Comparison of ENCODE assay signal across 12 mouse cellular contexts in genomic region chr5:125069916-125070315, GRCm38 (mm10).
DNase-seq lines count a peak whose midpoint lies in the region; ATAC-seq and TF ChIP-seq lines count a peak whose summit lies in the region.
"Had no signal": no experiment of that assay in that cellular context is flagged by ENCODE, and none has a peak within 500 bp of the region (broad histone marks: within the 10 kb centered on the region; RNA-seq: fewer than 3 reads in every experiment).

No protein-coding gene starts in this region.

- no peak for ATAC-seq in lung, embryonic 16.5 days (ENCODE audit: low read depth)
- ATAC-seq in hindbrain, postnatal 0 days, result peak; percentile 21; the same call in 1 of the 2 replicates
- ATAC-seq in stomach, embryonic 14.5 days (ENCODE audit: insufficient number of reproducible peaks, insufficient read depth, low FRiP score, low read depth), result no peak
- ATAC-seq: inflammation-experienced regulatory T-cells, adult 6 months had no signal

- peaks cover 58% of the 10 kb centered on the region for H3K4me1 ChIP-seq in lung, embryonic 16.5 days (replicated peaks; ENCODE audit: control insufficient read depth, insufficient read depth, low read length)
- peaks cover 26% of the 10 kb centered on the region for H3K4me1 ChIP-seq in lung, adult 2 months (ENCODE audit: control insufficient read depth, insufficient read depth, low read length)
- H3K4me1 ChIP-seq in hindbrain, postnatal 0 days (ENCODE audit: insufficient read depth, low read length), result peaks cover 9% of the 10 kb centered on the region
- peaks cover 52% of the 10 kb centered on the region for H3K4me1 ChIP-seq in stomach, embryonic 14.5 days (ENCODE audit: control insufficient read depth, insufficient read depth, low read length)

- no peaks in the 10 kb centered on the region for H3K9me3 ChIP-seq in lung, embryonic 16.5 days (ENCODE audit: control insufficient read depth, low read length)
- no peaks in the 10 kb centered on the region for H3K9me3 ChIP-seq in hindbrain, postnatal 0 days (ENCODE audit: low read length)
- H3K9me3 ChIP-seq in stomach, embryonic 14.5 days (ENCODE audit: control insufficient read depth, low read depth, low read length), result no peaks in the 10 kb centered on the region
- H3K9me3 ChIP-seq: liver, embryonic 13.5 days had no signal

- H3K27me3 ChIP-seq in lung, embryonic 16.5 days (ENCODE audit: control insufficient read depth, insufficient read depth, low read depth, low read length), result no peaks in the 10 kb centered on the region
- no peaks in the 10 kb centered on the region for H3K27me3 ChIP-seq in hindbrain, postnatal 0 days (ENCODE audit: insufficient read depth, low read length)
- no peaks in the 10 kb centered on the region for H3K27me3 ChIP-seq in stomach, embryonic 14.5 days (ENCODE audit: control insufficient read depth, insufficient read depth, low read length)
- H3K27me3 ChIP-seq: liver, embryonic 13.5 days had no signal

- H3K27ac ChIP-seq in gastrocnemius, adult 2 months, result peak overlapping the region; percentile 41
- H3K27ac ChIP-seq in lung, embryonic 16.5 days (ENCODE audit: low read length), result peak overlapping the region; percentile 64
- peak overlapping the region; percentile 48; the same call in 1 of the 2 replicates for H3K27ac ChIP-seq in hindbrain, postnatal 0 days
- peak overlapping the region; percentile 7; the same call in 1 of the 2 replicates for H3K27ac ChIP-seq in stomach, embryonic 14.5 days (ENCODE audit: low read length)
- H3K27ac ChIP-seq: liver, embryonic 13.5 days had no signal

- no peak overlapping the region for H3K4me3 ChIP-seq in gastrocnemius, adult 2 months
- no peak overlapping the region for H3K4me3 ChIP-seq in lung, embryonic 16.5 days (ENCODE audit: low read length)
- no peak overlapping the region for H3K4me3 ChIP-seq in lung, adult 2 months (replicated peaks; ENCODE audit: extremely low read depth, low read depth, low read length)
- no peak overlapping the region for H3K4me3 ChIP-seq in hindbrain, postnatal 0 days (ENCODE audit: low read length)
- H3K4me3 ChIP-seq in stomach, embryonic 14.5 days (ENCODE audit: low read depth, low read length), result no peak overlapping the region
- H3K4me3 ChIP-seq: liver, embryonic 13.5 days had no signal

- H3K4me2 ChIP-seq in lung, embryonic 16.5 days (ENCODE audit: low read depth, low read length), result no peak overlapping the region
- H3K4me2 ChIP-seq in hindbrain, postnatal 0 days (ENCODE audit: low read depth, low read length), result no peak overlapping the region
- no peak overlapping the region for H3K4me2 ChIP-seq in stomach, embryonic 14.5 days (replicated peaks; ENCODE audit: low read depth, low read length)
- H3K4me2 ChIP-seq: liver, embryonic 13.5 days had no signal

- peaks cover 18% of the 10 kb centered on the region for H3K36me3 ChIP-seq in lung, embryonic 16.5 days (ENCODE audit: control insufficient read depth, insufficient read depth, low read length)
- peaks cover 32% of the 10 kb centered on the region; the same call in 1 of the 2 replicates for H3K36me3 ChIP-seq in hindbrain, postnatal 0 days (ENCODE audit: insufficient read depth, low read length)
- peaks cover 42% of the 10 kb centered on the region for H3K36me3 ChIP-seq in stomach, embryonic 14.5 days (ENCODE audit: control insufficient read depth, insufficient read depth, low read length)

- no peak overlapping the region for H3K9ac ChIP-seq in lung, embryonic 16.5 days (ENCODE audit: low read length)
- no peak overlapping the region; the same call in 1 of the 2 replicates for H3K9ac ChIP-seq in hindbrain, postnatal 0 days (replicated peaks; ENCODE audit: low read length)
- no peak overlapping the region for H3K9ac ChIP-seq in stomach, embryonic 14.5 days (replicated peaks; ENCODE audit: low read depth, low read length)
- H3K9ac ChIP-seq: liver, embryonic 13.5 days had no signal

- TF ChIP-seq CTCF in gastrocnemius, adult 2 months (IDR thresholded peaks at IDR 0.05), result no peak; the same call in 1 of the 2 replicates
- no peak for TF ChIP-seq CTCF in lung, adult 2 months (IDR thresholded peaks at IDR 0.05; ENCODE audit: insufficient read depth, low read length)
- TF ChIP-seq CTCF in hindbrain, postnatal 0 days (IDR thresholded peaks at IDR 0.05; ENCODE audit: low read depth), result peak; percentile 13; the same call in 1 of the 2 replicates

- TF ChIP-seq POLR2A in lung, adult 2 months (IDR thresholded peaks at IDR 0.05; ENCODE audit: borderline replicate concordance, extremely low read depth, low read depth, low read length), result no peak

- DNase-seq in gastrocnemius, adult 2 months, result no peak
- DNase-seq in gastrocnemius, adult 8-10 months (ENCODE audit: low spot score in 2 of 2), result no peak
- no peak for DNase-seq in lung, adult 2 months
- no peak for DNase-seq in hindbrain, postnatal 0 days (ENCODE audit: low spot score)
- no peak for DNase-seq in urinary bladder, postnatal 4 days (ENCODE audit: low spot score in 2 of 2)
- DNase-seq in spleen, postnatal 14 days (ENCODE audit: low spot score in 2 of 2), result no peak
- DNase-seq: cerebellum, adult 8-10 months; layer of hippocampus, postnatal 36 days; liver, embryonic 13.5 days had no signal

- intact Hi-C loops in gastrocnemius, adult 2 months (cut with DNase I), result no loop called here

- 51% methylated on average over 5 of the region's 5 CpGs for WGBS in lung, embryonic 16.5 days
- WGBS in lung, adult 2 months, result 69% methylated on average over 5 of the region's 5 CpGs
- 53% methylated on average over 5 of the region's 5 CpGs for WGBS in hindbrain, postnatal 0 days
- 52% methylated on average over 5 of the region's 5 CpGs for WGBS in stomach, embryonic 14.5 days

Comparison
In these comparisons a context has a peak if more than half of its experiments do, and no peak if none do; other contexts are left out.
1. H3K27ac ChIP-seq: peak in every context shown above with its lines; median percentile 64 in lung, embryonic 16.5 days; 48 in hindbrain, postnatal 0 days; 41 in gastrocnemius, adult 2 months; 7 in stomach, embryonic 14.5 days.